Mouse (Mus musculus): ENCODE data around the gene Gm4871.
"Not testable (repeated sequence)": the region's sequence is repeated elsewhere in the genome, so short reads cannot be mapped to it uniquely, and the experiment has no call there.

The Gm4871 gene
- long read RNA-seq, experiment 1: 0 reads
- long read RNA-seq, experiment 2: 0 reads

DNA sequence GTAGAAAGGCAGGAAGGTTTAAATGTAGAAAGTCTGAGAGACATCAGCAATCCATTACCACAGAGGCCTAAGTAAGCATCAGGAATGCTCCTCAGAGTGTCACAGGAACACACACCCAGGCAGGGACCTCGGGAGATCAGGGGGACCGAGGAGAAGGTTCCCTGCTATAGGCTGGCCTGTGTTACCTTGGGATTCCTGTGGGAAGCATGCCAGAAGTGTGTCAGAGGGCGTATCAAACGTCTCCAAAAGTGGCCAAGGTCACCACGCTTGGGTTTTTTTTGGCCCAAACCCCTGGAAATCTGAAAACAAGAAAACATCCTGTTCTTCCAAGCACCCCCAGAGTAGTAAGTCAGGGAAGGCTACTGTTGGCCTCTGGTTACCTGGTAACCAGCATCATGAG is at the start of gene Gm4871:
Gene Gm4871 (minus strand): TSS at position 364 of the 400 bp plus-strand sequence.
- intact Hi-C loops (cut with DNase I): not testable (repeated sequence)

DNA sequence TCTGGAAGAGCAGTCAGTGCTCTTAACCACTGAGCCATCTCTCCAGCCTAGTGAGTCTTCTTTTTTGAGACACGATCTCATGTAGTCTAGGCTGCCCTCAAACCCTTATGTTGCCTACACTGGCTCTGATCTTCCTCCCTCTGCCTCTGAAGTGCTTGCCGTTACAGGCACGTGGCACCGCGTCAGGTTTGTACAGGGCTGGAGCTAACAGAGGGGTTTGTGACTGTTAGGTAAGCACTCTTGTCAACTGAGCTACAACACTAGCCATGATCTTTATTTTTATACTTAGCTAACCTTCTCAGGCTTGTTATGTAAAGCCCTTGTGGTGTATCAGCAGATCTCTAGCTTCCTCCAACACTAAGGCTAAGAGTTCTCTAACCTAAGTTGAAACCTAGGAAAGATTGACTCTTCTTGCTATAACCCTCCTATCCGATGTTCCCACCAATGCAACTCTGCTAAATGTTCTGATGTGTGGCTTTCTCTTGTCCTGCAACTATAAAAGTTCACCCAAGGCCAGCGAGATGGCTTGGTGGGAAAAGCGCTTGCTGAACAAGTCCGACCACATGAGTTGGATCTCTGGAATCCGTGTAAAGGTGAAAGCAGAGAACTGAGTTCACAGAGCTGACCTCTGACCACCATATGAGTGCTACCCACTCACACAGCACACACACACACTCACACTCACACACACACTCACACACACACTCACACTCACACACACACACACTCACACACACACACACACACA is 49.5 kb upstream of the Gm4871 start:
- intact Hi-C loops (cut with DNase I): loop anchor here (2.0 kb wide), 1 partner anchor 35 kb away; no protein-coding TSS in a partner anchor

DNA sequence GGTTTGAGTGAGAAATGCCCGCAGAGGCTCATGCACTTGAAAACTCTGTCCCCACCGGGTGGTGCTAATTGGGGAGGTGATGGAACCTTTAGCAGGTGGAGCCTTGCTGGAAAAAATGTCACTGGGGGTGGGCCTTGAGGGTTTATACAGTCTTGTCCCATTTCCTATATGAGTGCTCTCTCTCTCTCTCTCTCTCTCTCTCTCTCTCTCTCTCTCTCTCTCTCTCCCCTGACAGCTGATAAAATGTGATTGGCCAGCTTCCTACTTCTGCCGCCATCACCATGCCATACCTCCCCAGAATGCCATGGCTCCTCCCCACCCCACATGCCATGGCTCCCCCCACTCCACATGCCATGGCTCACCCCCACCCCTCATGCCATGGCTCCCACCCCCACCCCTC is 42.5 kb upstream of the Gm4871 start:
- intact Hi-C loops (cut with DNase I): no loop called here

DNA sequence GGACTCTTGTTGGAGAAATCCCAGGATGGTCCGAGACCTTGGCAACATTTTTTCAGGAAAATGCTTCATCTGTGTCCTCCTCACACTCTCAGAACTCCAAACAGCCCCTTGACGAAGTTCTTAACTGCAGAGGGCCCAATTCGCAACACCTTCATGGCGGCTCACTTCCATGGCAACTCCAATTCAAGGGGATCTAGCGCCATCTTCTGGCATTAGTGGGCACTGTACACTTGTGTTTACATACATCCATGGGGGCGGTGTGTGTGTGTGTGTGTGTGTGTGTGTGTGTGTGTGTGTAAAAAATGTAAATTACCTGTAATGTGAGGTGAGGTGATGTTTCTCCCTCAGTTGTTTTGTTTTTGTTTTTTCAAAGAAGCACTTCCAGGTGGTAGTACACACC is 38.8 kb upstream of the Gm4871 start:
- intact Hi-C loops (cut with DNase I): no loop called here

DNA sequence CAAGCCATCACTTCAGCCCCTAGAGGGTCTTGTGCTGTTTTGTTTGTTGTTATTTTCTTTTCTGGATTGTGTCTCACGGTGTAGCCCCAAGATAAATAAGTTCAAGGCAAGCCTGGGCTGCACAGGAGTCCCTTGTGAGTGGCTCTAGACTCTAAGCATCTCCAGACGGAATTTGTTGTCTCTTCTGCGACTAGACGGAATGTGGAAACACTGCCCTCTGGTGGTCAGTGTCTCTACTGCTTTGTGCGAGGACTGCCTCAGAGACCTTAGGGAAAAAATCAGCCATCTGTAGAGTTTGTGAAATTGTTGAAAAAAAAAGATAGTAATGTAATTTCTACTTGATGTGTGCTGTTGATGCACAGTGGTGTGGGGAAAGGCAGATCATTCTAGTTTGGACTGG is 37.2 kb upstream of the Gm4871 start:
- intact Hi-C loops (cut with DNase I): loop anchor here (5.0 kb wide), 1 partner anchor 52 kb away; no protein-coding TSS in a partner anchor

DNA sequence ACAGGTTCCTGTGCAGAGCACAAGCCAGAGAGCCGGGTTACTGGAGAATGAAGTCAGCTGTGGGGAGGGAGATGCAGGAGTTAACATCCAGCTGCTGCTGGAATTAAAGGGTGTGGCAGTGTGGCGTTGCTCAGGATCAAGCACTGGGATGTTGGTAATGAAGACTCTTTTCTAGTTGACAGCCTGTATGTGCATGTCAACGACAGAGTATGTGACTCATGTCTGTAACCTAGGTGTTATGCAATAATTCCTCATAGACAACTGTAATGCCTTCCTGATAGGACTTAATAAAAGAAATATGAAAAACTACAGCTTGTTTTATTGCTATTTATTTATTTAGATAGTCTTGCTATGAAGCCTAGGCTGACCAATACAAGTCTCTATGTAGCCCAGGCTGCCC is 36.3 kb upstream of the Gm4871 start:
- intact Hi-C loops (cut with DNase I): loop anchor here (5.0 kb wide), 1 partner anchor 52 kb away; no protein-coding TSS in a partner anchor

DNA sequence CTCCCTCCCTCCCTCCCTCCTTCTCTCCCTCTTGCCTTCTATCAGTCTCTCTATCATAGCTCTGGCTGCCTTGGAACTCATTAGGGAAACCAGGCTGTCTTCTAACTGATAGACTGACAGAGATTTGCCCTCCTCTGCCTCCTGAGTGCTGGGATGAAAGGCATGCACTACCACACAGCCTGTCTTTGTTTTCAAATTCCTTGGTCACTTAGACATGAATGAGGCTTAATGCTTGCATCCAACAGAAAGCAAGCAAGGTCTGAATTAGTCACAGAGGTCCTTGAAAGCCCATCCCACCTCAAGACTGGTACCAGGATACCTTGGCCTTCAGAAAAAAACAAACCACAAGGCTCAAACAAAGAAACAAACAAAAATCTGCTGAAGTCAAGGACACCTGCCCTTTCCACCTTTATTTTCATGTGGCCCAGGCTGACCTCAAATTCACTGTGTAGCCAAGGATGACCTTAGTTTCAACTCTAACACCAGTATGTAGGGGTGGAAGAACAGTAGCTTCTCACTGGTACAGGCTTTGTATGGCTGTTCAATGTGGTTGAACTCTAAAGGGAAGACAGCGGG is 32.3 kb upstream of the Gm4871 start:
- intact Hi-C loops (cut with DNase I): loop anchor here (5.0 kb wide), 1 partner anchor 48 kb away; no protein-coding TSS in a partner anchor

DNA sequence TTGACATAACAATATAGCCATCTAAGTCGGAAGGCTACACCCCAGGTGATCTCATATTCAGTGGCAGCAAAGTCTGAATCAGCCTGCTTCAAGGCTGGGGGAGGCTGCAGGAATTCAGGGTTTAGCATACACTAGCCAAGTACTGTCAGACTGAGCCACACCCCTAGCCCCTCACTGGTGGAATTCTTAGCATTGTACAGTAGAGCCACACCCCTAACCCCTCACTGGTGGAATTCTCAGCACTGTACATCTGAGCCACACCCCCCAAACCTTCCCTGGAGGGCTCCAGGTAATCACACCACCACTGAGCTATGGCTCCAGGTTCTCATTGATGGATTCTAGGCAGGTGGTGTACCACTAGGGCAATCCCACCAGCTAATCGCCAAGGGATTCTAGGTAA is 27.0 kb upstream of the Gm4871 start:
- intact Hi-C loops (cut with DNase I): no loop called here

DNA sequence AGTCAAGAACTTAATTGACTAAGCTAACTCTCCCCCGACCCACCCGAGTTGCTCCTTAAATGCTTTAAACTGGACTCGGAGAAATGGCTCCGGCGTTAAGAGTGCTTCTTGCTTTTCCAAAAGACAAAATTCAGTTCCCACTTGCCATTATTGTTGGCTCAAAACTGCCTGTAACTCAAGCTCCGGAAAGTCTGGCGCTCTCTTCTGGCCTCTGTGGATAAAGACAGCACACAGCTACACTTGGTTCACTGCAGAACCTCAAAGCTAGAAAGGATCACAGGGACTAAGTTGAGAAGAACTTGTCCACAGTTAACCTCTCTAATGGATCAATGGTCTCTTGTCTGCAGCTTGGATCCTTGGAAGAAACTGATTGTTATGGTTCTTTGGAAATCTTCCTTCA is 26.2 kb upstream of the Gm4871 start:
- intact Hi-C loops (cut with DNase I): no loop called here

DNA sequence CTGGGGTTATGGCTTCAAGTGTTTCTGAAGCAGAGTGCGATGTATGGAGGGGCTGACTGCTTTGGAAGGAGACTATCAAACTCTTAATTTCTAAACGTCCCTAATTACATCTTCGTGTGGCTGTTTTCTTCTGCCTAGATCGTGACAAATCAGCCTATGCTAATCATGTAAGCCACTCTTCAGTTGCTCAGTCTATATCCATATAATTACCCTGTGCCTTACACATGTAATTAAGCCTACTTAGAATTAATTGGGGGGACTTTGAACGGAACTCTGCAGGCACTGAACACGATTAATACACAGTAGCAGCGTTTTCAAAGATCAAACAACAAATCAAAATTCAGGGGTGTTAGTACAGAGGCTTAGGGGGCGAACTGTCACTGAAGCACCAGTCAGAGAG is 25.4 kb upstream of the Gm4871 start:
- intact Hi-C loops (cut with DNase I): no loop called here

DNA sequence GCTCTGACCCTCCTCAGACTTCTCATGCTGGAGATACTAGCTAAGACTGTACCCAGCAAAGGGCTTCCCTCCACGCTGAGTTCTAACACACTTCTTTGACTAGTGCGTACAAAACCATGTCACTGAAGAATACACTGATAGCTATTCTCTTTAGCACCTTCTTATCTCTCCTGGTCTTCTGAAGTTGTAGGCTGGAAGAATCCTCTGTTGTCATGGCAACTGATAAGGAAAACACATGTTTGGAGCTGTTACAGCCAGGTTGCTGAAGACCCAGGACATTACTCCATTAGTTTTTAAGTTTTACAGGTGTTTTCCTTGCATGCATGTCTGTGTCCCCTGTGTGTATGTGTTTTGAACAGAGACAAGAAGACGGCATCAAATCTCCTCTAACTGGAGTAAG is 21.6 kb upstream of the Gm4871 start:
- intact Hi-C loops (cut with DNase I): not testable (repeated sequence)

DNA sequence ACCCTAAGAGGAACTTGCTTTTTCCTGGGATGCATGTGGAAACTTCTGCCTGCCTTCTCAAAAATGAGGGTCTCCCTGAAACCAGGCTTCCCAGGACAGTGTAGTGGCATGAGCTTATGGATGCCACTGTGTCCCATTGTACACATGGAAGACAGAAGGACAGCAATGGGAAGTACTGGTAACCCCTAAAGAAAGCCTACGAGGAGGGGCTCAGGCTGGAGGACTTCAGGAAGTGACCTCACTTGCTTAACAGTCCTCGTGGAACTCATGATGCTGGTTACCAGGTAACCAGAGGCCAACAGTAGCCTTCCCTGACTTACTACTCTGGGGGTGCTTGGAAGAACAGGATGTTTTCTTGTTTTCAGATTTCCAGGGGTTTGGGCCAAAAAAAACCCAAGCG is 10.1 kb upstream of the Gm4871 start, which contains the start of gene 1700018F24Rik:
Gene 1700018F24Rik (plus strand): TSS at position 301 of the 400 bp plus-strand sequence.
- intact Hi-C loops (cut with DNase I): loop anchor here (1.0 kb wide), 1 partner anchor 11 kb away; no protein-coding TSS in a partner anchor

DNA sequence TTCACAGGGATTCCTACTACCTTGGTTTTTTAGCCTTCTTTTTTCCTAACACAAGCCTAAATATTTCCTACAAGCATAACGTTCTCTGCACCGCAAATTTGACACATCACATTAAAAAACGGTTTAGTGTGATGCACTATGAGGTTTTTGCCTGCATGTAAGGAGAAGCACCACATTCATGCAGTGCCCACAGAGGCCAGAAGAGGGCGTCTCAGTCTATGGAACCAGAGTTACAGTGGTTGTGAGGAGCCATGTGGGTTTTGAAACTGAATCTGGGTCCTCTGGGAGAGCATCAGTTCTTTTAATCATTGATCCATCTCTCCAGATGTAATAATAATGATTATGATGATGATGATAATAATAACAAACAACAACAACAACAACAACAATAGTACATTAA is 9.1 kb upstream of the Gm4871 start:
- intact Hi-C loops (cut with DNase I): loop anchor here (1.0 kb wide), 1 partner anchor 10 kb away; no protein-coding TSS in a partner anchor

DNA sequence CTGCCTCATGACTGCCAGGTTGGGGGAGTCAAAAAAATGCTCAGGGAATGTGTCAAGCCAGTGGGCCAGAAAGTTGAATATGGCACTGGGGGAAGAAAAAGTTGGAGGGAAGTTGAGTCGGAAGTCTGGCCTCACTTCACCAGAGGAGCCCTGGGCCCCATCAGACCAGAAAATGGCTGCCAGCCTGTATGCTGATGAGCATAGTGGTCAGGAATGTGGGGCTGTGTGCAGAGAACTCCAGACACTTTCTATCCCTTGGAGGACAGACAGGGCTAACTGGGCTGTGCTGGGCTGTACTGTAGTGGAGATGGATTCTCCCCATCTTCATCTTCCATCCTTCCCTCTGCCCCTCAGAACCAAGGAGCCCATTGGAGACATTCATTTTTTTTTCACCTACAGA is 2.1 kb downstream of the Gm4871 start:
- intact Hi-C loops (cut with DNase I): not testable (repeated sequence)

DNA sequence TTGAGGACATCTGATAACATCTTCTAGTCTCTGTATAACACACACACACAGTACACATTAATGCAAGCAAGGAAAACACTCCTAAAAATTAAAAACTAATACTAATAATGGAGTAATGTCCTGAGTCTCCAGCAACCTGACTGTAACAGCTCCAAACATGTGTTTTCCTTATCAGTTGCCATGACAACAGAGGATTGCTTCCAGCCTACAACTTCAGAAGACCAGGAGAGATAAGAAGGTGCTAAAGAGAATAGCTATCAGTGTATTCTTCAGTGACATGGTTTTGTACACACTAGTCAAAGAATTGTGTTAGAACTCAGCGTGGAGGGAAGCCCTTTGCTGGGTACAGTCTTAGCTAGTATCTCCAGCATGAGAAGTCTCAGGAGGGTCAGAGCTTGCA is 11.8 kb downstream of the Gm4871 start:
- intact Hi-C loops (cut with DNase I): not testable (repeated sequence)

DNA sequence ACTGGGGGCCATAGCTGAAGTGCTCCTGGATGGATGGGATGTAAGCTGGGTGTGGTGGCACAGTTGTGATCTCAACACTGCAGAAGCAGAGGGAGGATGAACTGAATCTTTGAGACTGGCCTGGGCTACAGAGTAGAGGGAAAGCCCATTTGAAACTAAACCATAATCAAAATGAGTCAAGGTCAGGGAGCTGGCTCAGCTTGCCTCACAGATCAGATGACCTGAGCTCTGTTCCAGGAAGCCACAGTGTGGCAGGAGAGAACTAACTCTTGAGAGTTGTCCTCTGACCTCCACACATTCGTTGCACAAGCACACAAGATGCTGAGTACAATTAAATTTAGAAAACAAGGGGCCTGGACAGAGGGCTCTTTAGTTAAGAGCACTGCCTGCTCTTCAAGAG is 12.3 kb downstream of the Gm4871 start:
- intact Hi-C loops (cut with DNase I): not testable (repeated sequence)

DNA sequence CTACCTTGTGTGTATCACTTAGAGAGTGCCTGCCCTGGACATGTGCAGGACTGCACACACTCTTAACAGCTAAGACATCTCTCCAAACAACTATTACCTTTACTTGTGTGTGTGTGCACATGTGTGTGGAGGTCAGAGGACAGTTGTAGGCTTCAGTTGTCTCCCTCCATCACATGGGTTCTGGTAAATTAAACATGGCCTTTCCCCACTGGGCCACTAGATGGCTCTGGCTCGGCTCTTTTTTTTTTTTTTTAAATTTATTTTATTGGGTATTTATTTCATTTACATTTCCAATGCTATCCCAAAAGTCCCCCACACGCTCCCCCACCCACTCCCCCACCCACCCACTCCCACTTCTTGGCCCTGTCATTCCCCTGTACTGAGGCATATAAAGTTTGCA is 15.8 kb downstream of the Gm4871 start:
- intact Hi-C loops (cut with DNase I): loop anchor here (5.0 kb wide), 1 partner anchor 51 kb away; no protein-coding TSS in a partner anchor

DNA sequence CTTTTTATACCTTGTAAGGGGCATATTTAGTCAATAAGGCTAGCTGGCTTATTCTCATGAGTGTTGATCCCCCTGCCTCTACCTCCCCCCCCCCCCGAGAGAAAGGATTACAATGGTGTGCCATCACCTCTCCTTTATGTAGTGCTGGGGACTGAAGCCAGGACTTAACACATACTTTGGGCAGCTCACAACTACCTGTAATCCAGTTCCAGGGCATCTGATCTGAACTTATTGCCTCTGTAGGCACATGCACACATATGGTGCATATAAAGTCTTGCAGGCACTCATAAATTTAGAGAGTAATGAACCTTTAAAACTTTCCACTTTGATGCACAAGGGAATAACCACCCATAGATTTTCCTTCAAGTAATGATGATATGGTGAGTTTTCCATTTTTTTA is 18.3 kb downstream of the Gm4871 start:
- intact Hi-C loops (cut with DNase I): no loop called here

DNA sequence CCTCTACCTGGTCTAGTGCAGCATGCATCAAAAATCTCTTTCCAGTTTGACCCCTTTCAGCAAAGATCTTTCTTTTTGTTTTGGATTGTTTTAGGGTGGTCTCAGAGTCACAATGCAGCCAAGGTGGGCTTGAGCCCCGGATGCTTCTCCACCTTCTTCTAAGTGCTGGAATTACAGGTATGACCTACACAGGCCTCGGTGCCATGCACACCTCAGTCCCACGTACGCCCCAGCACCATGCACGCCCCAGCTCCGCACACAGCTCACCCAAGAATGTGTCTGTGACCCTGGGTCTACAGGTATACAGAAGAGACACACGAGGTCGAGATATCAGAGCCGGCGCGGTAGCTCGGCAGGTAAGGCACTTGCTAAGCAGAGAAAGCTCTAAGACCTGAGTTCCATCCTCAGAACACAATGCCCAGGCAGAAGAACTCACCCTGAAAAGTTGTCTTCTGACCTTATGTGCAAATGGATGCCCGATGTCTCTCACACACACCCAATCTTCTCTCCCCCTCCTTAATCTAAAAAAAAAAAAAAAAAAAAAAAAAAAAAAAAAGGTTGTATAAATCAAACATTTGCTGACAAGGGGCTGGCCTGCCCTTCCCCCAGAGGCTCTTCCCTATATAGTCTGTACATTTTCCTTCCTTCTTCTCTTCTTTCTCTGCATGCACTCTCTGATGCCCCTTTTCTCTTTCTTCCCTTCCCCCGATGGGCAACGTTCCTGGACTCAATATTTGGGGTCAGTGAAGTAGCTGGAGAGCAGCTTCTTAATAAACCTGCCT is 23.5 kb downstream of the Gm4871 start:
- intact Hi-C loops (cut with DNase I): no loop called here

DNA sequence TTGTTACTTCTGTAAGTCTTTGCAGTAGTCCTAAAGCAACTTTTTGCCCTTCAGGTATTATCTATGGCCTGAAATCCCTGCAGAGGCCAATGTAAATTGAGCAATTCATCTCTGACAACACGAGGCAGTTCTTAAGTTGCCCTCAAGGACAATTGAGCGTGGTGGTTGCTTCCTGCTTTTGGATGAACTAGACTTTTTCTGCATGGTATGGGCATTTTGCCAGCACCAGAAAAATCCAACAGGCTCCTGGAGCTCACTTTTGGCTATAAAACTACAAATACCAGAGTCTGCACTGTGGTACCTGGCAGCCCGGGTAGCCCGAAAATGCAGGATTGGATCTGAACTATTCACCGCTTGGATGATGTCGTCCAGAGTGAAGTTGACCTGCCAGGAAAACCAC is 27.0 kb downstream of the Gm4871 start:
- intact Hi-C loops (cut with DNase I): no loop called here

DNA sequence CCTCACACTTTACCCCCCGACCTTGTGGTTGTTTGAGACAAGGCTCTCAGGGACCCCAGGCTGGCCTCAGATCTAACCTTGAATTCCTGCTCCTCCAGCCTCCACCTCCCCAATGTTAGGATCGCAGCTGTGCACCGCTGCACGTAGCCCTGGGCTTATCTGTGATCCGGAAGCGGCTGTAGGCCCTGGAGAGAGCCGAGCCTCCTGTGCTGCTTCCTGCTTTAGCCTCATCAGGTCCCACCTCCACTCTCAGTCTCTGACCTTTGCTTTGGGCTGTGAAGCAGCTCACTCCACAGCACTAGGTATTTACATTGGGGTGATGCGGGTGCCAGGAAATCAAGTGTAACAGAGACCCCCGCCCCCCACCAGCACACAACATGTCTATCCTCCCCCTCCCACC is 28.1 kb downstream of the Gm4871 start:
- intact Hi-C loops (cut with DNase I): no loop called here

DNA sequence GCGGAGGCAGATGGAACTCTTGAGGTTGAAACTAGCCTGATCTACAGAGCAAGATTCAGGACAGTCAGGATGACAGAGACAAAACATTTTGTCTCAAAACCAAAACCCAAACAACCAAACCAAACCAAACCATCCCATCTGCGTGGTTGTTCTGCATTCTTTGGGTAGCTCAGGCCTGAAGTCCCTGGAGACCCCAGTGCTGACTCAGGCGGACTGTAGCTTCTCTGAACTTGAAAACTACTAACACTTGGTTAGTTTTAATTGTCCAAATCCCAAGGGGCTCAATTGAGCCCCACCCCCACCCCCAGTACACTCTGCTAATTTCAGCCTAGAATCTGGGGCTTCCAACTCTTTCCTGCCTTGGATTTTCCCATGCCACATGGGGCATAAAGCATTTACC is 29.2 kb downstream of the Gm4871 start:
- intact Hi-C loops (cut with DNase I): no loop called here

Data from adrenal gland (tissue).